Mouse (Mus musculus): Measurements from ENCODE around the gene Rbm14. TPM values are rescaled to one million over a fixed set of nuclear protein-coding genes. Genes with fewer than 3 reads are reported as not detected.
A peak's percentile ranks its signal among the peaks of the same experiment; 100 is the strongest.
"Not testable (repeated sequence)": the region's sequence is repeated elsewhere in the genome, so short reads cannot be mapped to it uniquely, and the experiment has no call there.

Rbm14 gene
- polyA plus RNA-seq, 1 experiment from 2014 or later, result 92.7 TPM

- H3K9me3 ChIP-seq, result no peaks in the 10 kb centered on the region
- no peak for DNase-seq (ENCODE audit: low spot score)
- H3K4me1 ChIP-seq, result peaks cover 15% of the 10 kb centered on the region; the same call in 1 of the 2 replicates
- peak overlapping the region; percentile 70 for H3K4me3 ChIP-seq
- 36% methylated on average over 10 of the region's 10 CpGs for WGBS
- peaks cover 28% of the 10 kb centered on the region for H3K27me3 ChIP-seq (ENCODE audit: insufficient read depth, poor library complexity, severe bottlenecking)
- peaks cover 9% of the 10 kb centered on the region; the same call in 1 of the 2 replicates for H3K36me3 ChIP-seq
- H3K27ac ChIP-seq, result peak overlapping the region; percentile 86
These were observed 27.2 kb upstream of the Rbm14 start for GRCm38 (mm10) chr19:4838526-4839140.

GRCm38 (mm10) chr19:4837049-4837448, 25.6 kb upstream of the Rbm14 start:
- 94% methylated on average over 6 of the region's 6 CpGs for WGBS
- H3K4me1 ChIP-seq, result peaks cover 15% of the 10 kb centered on the region; the same call in 1 of the 2 replicates
- peaks cover 23% of the 10 kb centered on the region; the same call in 1 of the 2 replicates for H3K36me3 ChIP-seq
- no peak for DNase-seq (ENCODE audit: low spot score)
- no peak overlapping the region for H3K27ac ChIP-seq
- no peaks in the 10 kb centered on the region for H3K9me3 ChIP-seq
- no peak overlapping the region for H3K4me3 ChIP-seq
- H3K27me3 ChIP-seq (ENCODE audit: insufficient read depth, poor library complexity, severe bottlenecking), result peaks cover 24% of the 10 kb centered on the region

GRCm38 (mm10) chr19:4836096-4836495, 24.7 kb upstream of the Rbm14 start:
- Histone ChIP-seq H3K9me3 (no peaks in the 10 kb centered on the region), H3K4me3 (no peak overlapping the region), H3K27me3 (ENCODE audit: insufficient read depth, poor library complexity, severe bottlenecking) (peaks cover 15% of the 10 kb centered on the region), H3K4me1 (peaks cover 15% of the 10 kb centered on the region; the same call in 1 of the 2 replicates), H3K36me3 (peaks cover 26% of the 10 kb centered on the region; the same call in 1 of the 2 replicates), H3K27ac (no peak overlapping the region)
- 85% methylated on average over 2 of the region's 2 CpGs for WGBS
- DNase-seq (ENCODE audit: low spot score), result no peak

GRCm38 (mm10) chr19:4833977-4834376, 22.5 kb upstream of the Rbm14 start:
- WGBS, result 86% methylated on average over 8 of the region's 8 CpGs

GRCm38 (mm10) chr19:4829156-4829555, 17.7 kb upstream of the Rbm14 start:
- Histone ChIP-seq H3K27me3 (ENCODE audit: insufficient read depth, poor library complexity, severe bottlenecking) (no peaks in the 10 kb centered on the region), H3K27ac (no peak overlapping the region), H3K4me1 (no peaks in the 10 kb centered on the region; the same call in 1 of the 2 replicates), H3K9me3 (no peaks in the 10 kb centered on the region), H3K4me3 (no peak overlapping the region), H3K36me3 (peaks cover 43% of the 10 kb centered on the region)
- no peak for DNase-seq (ENCODE audit: low spot score)
- 64% methylated on average over 7 of the region's 7 CpGs for WGBS

More at GRCm38 (mm10) chr19:4833977-4834376, 22.5 kb upstream of the Rbm14 start:
- Histone ChIP-seq H3K27ac (no peak overlapping the region), H3K36me3 (peaks cover 33% of the 10 kb centered on the region; the same call in 1 of the 2 replicates), H3K4me3 (no peak overlapping the region), H3K27me3 (ENCODE audit: insufficient read depth, poor library complexity, severe bottlenecking) (no peaks in the 10 kb centered on the region), H3K4me1 (peaks cover 9% of the 10 kb centered on the region; the same call in 1 of the 2 replicates), H3K9me3 (no peaks in the 10 kb centered on the region)
- no peak for DNase-seq (ENCODE audit: low spot score)

GRCm38 (mm10) chr19:4828444-4829114, 17.1 kb upstream of the Rbm14 start:
- WGBS, result 51% methylated on average over 16 of the region's 16 CpGs
- H3K4me1 ChIP-seq, result no peaks in the 10 kb centered on the region; the same call in 1 of the 2 replicates
- no peak overlapping the region for H3K27ac ChIP-seq
- no peak for DNase-seq (ENCODE audit: low spot score)
- no peaks in the 10 kb centered on the region for H3K27me3 ChIP-seq (ENCODE audit: insufficient read depth, poor library complexity, severe bottlenecking)
- no peaks in the 10 kb centered on the region for H3K9me3 ChIP-seq
- peaks cover 40% of the 10 kb centered on the region for H3K36me3 ChIP-seq
- H3K4me3 ChIP-seq, result no peak overlapping the region

GRCm38 (mm10) chr19:4820678-4821303, 9.4 kb upstream of the Rbm14 start:
- DNase-seq (ENCODE audit: low spot score), result peak; percentile 53
- Histone ChIP-seq H3K27me3 (ENCODE audit: insufficient read depth, poor library complexity, severe bottlenecking) (no peaks in the 10 kb centered on the region), H3K27ac (no peak overlapping the region), H3K36me3 (peaks cover 14% of the 10 kb centered on the region), H3K4me3 (no peak overlapping the region), H3K4me1 (no peaks in the 10 kb centered on the region), H3K9me3 (no peaks in the 10 kb centered on the region)
- 83% methylated on average over 5 of the region's 5 CpGs for WGBS

- Histone ChIP-seq H3K36me3 (no peaks in the 10 kb centered on the region), H3K9me3 (no peaks in the 10 kb centered on the region), H3K4me3 (no peak overlapping the region), H3K4me1 (no peaks in the 10 kb centered on the region), H3K27me3 (ENCODE audit: insufficient read depth, poor library complexity, severe bottlenecking) (no peaks in the 10 kb centered on the region), H3K27ac (no peak overlapping the region)
- peak; percentile 64 for DNase-seq (ENCODE audit: low spot score)
- 52% methylated on average over 1 of the region's 1 CpGs for WGBS
These were observed 5.9 kb upstream of the Rbm14 start for GRCm38 (mm10) chr19:4817182-4817835.

GRCm38 (mm10) chr19:4813015-4813414, 1.6 kb upstream of the Rbm14 start:
- no peak for DNase-seq (ENCODE audit: low spot score)
- Histone ChIP-seq H3K27ac (no peak overlapping the region), H3K36me3 (no peaks in the 10 kb centered on the region), H3K9me3 (no peaks in the 10 kb centered on the region), H3K27me3 (ENCODE audit: insufficient read depth, poor library complexity, severe bottlenecking) (no peaks in the 10 kb centered on the region), H3K4me1 (peaks cover 10% of the 10 kb centered on the region), H3K4me3 (no peak overlapping the region)
- 69% methylated on average over 6 of the region's 6 CpGs for WGBS

- 73% methylated on average over 8 of the region's 8 CpGs for WGBS
These were observed 1.0 kb upstream of the Rbm14 start for GRCm38 (mm10) chr19:4812334-4812949.

GRCm38 (mm10) chr19:4811909-4812242, 442 bp upstream of the Rbm14 start:
- DNase-seq (ENCODE audit: low spot score), result no peak
- no peaks in the 10 kb centered on the region for H3K27me3 ChIP-seq (ENCODE audit: insufficient read depth, poor library complexity, severe bottlenecking)
- H3K36me3 ChIP-seq, result no peaks in the 10 kb centered on the region
- H3K4me3 ChIP-seq, result peak overlapping the region; percentile 92
- WGBS, result 5% methylated on average over 12 of the region's 12 CpGs
- peaks cover 10% of the 10 kb centered on the region for H3K4me1 ChIP-seq
- H3K9me3 ChIP-seq, result no peaks in the 10 kb centered on the region
- peak overlapping the region; percentile 97 for H3K27ac ChIP-seq

More at GRCm38 (mm10) chr19:4812334-4812949, 1.0 kb upstream of the Rbm14 start:
- H3K27me3 ChIP-seq (ENCODE audit: insufficient read depth, poor library complexity, severe bottlenecking); H3K9me3 ChIP-seq; H3K36me3 ChIP-seq; DNase-seq (ENCODE audit: low spot score): not testable (repeated sequence)
- H3K4me3 ChIP-seq, result peak overlapping the region; percentile 92
- peak overlapping the region; percentile 97; the same call in 1 of the 2 replicates for H3K27ac ChIP-seq
- H3K4me1 ChIP-seq, result peaks cover 10% of the 10 kb centered on the region

GRCm38 (mm10) chr19:4810746-4811062, 730 bp downstream of the Rbm14 start:
- H3K27me3 ChIP-seq (ENCODE audit: insufficient read depth, poor library complexity, severe bottlenecking), result no peaks in the 10 kb centered on the region
- WGBS, result 0% methylated on average over 17 of the region's 17 CpGs
- peaks cover 10% of the 10 kb centered on the region for H3K4me1 ChIP-seq

More at GRCm38 (mm10) chr19:4810746-4811062, 730 bp downstream of the Rbm14 start:
- peak overlapping the region; percentile 97 for H3K27ac ChIP-seq
- H3K36me3 ChIP-seq, result no peaks in the 10 kb centered on the region
- peak overlapping the region; percentile 92 for H3K4me3 ChIP-seq
- no peaks in the 10 kb centered on the region for H3K9me3 ChIP-seq
- no peak for DNase-seq (ENCODE audit: low spot score)

Data from heart, embryonic 10.5 days (tissue).